Mouse (Mus musculus): Measurements from ENCODE around the gene Gm49369. TPM values are rescaled to one million over a fixed set of nuclear protein-coding genes. Genes with fewer than 3 reads are reported as not detected.
A peak's percentile ranks its signal among the peaks of the same experiment; 100 is the strongest.

Gene Gm49369
- polyA plus RNA-seq, 1 experiment from 2014 or later = not detected

- 60% methylated on average over 6 of the region's 6 CpGs for WGBS
These were observed 3.3 kb downstream of the Gm49369 start for GRCm38 (mm10) chr7:142379186-142379585.

GRCm38 (mm10) chr7:142377233-142377925, 5.1 kb downstream of the Gm49369 start:
- Histone ChIP-seq H3K9ac (ENCODE audit: low read length) (no peak overlapping the region), H3K27me3 (ENCODE audit: control insufficient read depth, insufficient read depth, low read length) (no peaks in the 10 kb centered on the region), H3K27ac (ENCODE audit: low read length) (no peak overlapping the region), H3K36me3 (ENCODE audit: control insufficient read depth, insufficient read depth) (peaks cover 53% of the 10 kb centered on the region), H3K9me3 (replicated peaks; ENCODE audit: control insufficient read depth, low read length) (no peaks in the 10 kb centered on the region), H3K4me1 (ENCODE audit: control insufficient read depth, insufficient read depth, low read length) (peaks cover 4% of the 10 kb centered on the region; the same call in 1 of the 2 replicates), H3K4me3 (ENCODE audit: low read length) (no peak overlapping the region), H3K4me2 (ENCODE audit: low read depth, low read length) (no peak overlapping the region)
- WGBS = 77% methylated on average over 14 of the region's 14 CpGs
- no peak for ATAC-seq (replicated peaks; ENCODE audit: extremely low read depth, insufficient read depth, low FRiP score)

More at GRCm38 (mm10) chr7:142379186-142379585, 3.3 kb downstream of the Gm49369 start:
- no peak for ATAC-seq (replicated peaks; ENCODE audit: extremely low read depth, insufficient read depth, low FRiP score)
- no peak overlapping the region for H3K9ac ChIP-seq (ENCODE audit: low read length)
- peaks cover 4% of the 10 kb centered on the region; the same call in 1 of the 2 replicates for H3K4me1 ChIP-seq (ENCODE audit: control insufficient read depth, insufficient read depth, low read length)
- H3K4me2 ChIP-seq (ENCODE audit: low read depth, low read length) = no peak overlapping the region
- no peak overlapping the region for H3K4me3 ChIP-seq (ENCODE audit: low read length)
- H3K36me3 ChIP-seq (ENCODE audit: control insufficient read depth, insufficient read depth) = peaks cover 71% of the 10 kb centered on the region
- no peak overlapping the region for H3K27ac ChIP-seq (ENCODE audit: low read length)
- H3K9me3 ChIP-seq (replicated peaks; ENCODE audit: control insufficient read depth, low read length) = no peaks in the 10 kb centered on the region
- no peaks in the 10 kb centered on the region for H3K27me3 ChIP-seq (ENCODE audit: control insufficient read depth, insufficient read depth, low read length)

GRCm38 (mm10) chr7:142376096-142376495, 6.4 kb downstream of the Gm49369 start:
- ATAC-seq (replicated peaks; ENCODE audit: extremely low read depth, insufficient read depth, low FRiP score) = no peak
- no peak overlapping the region for H3K4me3 ChIP-seq (ENCODE audit: low read length)
- no peak overlapping the region for H3K4me2 ChIP-seq (ENCODE audit: low read depth, low read length)
- H3K36me3 ChIP-seq (ENCODE audit: control insufficient read depth, insufficient read depth) = peaks cover 40% of the 10 kb centered on the region
- H3K27ac ChIP-seq (ENCODE audit: low read length) = no peak overlapping the region
- no peaks in the 10 kb centered on the region for H3K9me3 ChIP-seq (replicated peaks; ENCODE audit: control insufficient read depth, low read length)
- WGBS = 80% methylated on average over 4 of the region's 4 CpGs
- H3K27me3 ChIP-seq (ENCODE audit: control insufficient read depth, insufficient read depth, low read length) = 0 out of 2 replicates have a peak, but pooled peaks cover 2% of the 10 kb centered on the region
- H3K4me1 ChIP-seq (ENCODE audit: control insufficient read depth, insufficient read depth, low read length) = peaks cover 10% of the 10 kb centered on the region
- H3K9ac ChIP-seq (ENCODE audit: low read length) = no peak overlapping the region

DNA sequence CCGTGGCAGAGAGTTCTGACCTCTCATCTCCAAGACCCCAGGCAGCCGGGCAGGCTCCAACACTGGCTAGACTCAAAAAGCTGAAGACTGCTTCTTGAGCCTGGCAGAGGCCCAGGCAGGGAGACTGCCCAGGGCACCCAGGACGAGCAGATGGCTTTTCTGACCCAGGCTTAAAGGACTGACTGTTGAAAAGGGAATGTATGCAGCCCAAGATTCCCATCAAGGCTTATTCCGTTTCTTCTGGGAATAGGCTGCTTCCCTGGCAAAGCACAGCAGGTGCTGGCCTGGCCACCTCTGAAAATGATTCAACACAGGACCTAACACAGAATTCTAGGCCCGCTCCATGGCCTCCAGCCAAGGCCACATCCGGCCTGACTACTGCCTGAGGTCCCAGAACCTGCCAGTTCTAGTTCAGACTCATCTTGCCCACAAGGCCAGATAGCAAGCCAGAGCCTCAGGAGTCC, 7.2 kb downstream of the Gm49369 start:
- Histone ChIP-seq H3K4me3 (ENCODE audit: low read length) (no peak overlapping the region), H3K4me1 (ENCODE audit: control insufficient read depth, insufficient read depth, low read length) (peaks cover 10% of the 10 kb centered on the region), H3K27me3 (ENCODE audit: control insufficient read depth, insufficient read depth, low read length) (0 out of 2 replicates have a peak, but pooled peaks cover 4% of the 10 kb centered on the region), H3K4me2 (ENCODE audit: low read depth, low read length) (no peak overlapping the region), H3K9ac (ENCODE audit: low read length) (peak overlapping the region; percentile 20; the same call in 1 of the 2 replicates), H3K27ac (ENCODE audit: low read length) (no peak overlapping the region), H3K9me3 (replicated peaks; ENCODE audit: control insufficient read depth, low read length) (no peaks in the 10 kb centered on the region), H3K36me3 (ENCODE audit: control insufficient read depth, insufficient read depth) (peaks cover 32% of the 10 kb centered on the region)
- 58% methylated on average over 6 of the region's 6 CpGs for WGBS
- no peak for ATAC-seq (replicated peaks; ENCODE audit: extremely low read depth, insufficient read depth, low FRiP score)

DNA sequence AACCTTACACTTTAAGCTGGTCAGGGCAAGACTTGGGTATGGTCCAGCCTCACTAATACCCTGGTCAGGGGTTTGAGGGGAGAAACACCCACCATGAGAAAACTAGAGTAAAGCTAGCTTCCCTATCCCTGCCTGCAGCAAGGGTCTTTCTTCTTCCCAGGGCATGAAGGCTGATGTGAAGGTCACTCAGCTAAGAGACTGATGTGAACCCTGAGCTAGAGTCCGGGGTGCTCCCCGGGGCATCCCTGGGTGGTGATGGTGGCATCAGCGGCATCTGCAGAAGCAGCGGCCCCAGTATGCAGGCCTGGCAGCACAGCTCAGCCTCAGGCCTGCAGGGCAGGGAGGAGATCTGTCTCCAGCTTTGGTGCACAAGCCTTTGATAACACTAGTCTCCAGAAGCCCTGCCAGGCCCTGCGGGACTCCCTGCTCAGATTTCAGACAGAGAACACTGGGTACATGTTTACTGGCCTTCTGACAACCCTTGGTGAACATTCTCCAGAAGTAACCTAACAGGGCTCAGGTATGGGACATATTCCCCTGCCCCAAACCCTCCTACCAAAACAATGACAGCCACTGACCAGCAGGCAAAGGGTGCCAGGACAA, 8.0 kb downstream of the Gm49369 start:
- ATAC-seq (replicated peaks; ENCODE audit: extremely low read depth, insufficient read depth, low FRiP score) = no peak
- Histone ChIP-seq H3K9me3 (replicated peaks; ENCODE audit: control insufficient read depth, low read length) (no peaks in the 10 kb centered on the region), H3K4me3 (ENCODE audit: low read length) (no peak overlapping the region), H3K27me3 (ENCODE audit: control insufficient read depth, insufficient read depth, low read length) (0 out of 2 replicates have a peak, but pooled peaks cover 4% of the 10 kb centered on the region), H3K9ac (ENCODE audit: low read length) (peak overlapping the region; percentile 20; the same call in 1 of the 2 replicates), H3K4me2 (ENCODE audit: low read depth, low read length) (no peak overlapping the region), H3K36me3 (ENCODE audit: control insufficient read depth, insufficient read depth) (peaks cover 25% of the 10 kb centered on the region), H3K4me1 (ENCODE audit: control insufficient read depth, insufficient read depth, low read length) (peaks cover 13% of the 10 kb centered on the region), H3K27ac (ENCODE audit: low read length) (peak overlapping the region; percentile 41)
- 73% methylated on average over 5 of the region's 5 CpGs for WGBS

DNA sequence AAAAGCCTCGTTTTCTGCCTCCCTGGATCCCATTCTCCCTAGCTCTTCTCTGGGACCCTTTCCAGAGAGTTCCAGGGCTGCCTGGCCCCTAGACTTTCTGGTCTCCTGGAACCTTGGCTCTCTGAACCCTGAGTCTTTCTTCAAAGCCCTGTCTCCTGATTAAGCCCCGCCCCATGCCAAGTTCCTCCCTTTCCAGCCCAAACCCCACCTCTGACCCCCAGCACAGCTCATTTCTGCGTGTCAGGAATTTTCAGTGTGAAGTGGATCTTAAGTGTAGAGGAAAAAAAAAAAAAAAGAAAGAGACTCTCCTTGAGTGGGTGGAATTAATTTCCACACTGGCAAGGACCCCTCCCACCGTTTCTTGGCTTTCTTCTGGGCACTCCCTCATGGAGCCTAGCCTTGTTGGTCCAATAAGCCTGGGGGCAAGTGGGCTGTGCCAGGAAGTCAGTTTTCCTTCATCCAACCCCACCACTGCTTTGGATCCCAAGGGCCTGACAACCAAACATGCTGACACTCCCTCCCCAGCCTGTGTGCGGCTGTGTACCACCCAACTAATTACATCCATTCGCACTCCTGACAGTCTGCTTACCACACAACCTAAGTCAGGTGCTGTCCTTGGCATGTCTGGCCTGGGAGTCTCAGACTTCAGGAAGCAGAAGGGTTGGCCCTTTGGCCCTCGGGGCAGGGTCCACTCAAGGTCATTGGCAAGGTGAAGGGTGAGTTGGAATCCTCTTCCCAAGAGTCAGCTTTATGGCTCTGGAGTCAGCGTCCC, 8.6 kb downstream of the Gm49369 start, which contains the start of gene Ifitm10:
Gene Ifitm10, minus strand, starts transcription at position 113 of the 772 bp plus-strand sequence.
- Histone ChIP-seq H3K36me3 (ENCODE audit: control insufficient read depth, insufficient read depth) (peaks cover 24% of the 10 kb centered on the region), H3K4me3 (ENCODE audit: low read length) (no peak within 1 kb of the TSS; the same call in 1 of the 2 replicates), H3K9ac (ENCODE audit: low read length) (peak within 1 kb of the TSS; percentile 20; the same call in 1 of the 2 replicates), H3K4me2 (ENCODE audit: low read depth, low read length) (peak within 1 kb of the TSS; percentile 95; the same call in 1 of the 2 replicates), H3K27me3 (ENCODE audit: control insufficient read depth, insufficient read depth, low read length) (0 out of 2 replicates have a peak, but pooled peaks cover 4% of the 10 kb centered on the region), H3K4me1 (ENCODE audit: control insufficient read depth, insufficient read depth, low read length) (peaks cover 13% of the 10 kb centered on the region), H3K9me3 (replicated peaks; ENCODE audit: control insufficient read depth, low read length) (no peaks in the 10 kb centered on the region), H3K27ac (ENCODE audit: low read length) (peak within 1 kb of the TSS; percentile 41)
- WGBS = 76% methylated on average over 8 of the region's 8 CpGs
- no peak for ATAC-seq (replicated peaks; ENCODE audit: extremely low read depth, insufficient read depth, low FRiP score)

GRCm38 (mm10) chr7:142373039-142373438, 9.4 kb downstream of the Gm49369 start:
- 85% methylated on average over 5 of the region's 5 CpGs for WGBS
- ATAC-seq (replicated peaks; ENCODE audit: extremely low read depth, insufficient read depth, low FRiP score) = no peak
- no peak overlapping the region for H3K9ac ChIP-seq (ENCODE audit: low read length)
- H3K4me3 ChIP-seq (ENCODE audit: low read length) = no peak overlapping the region
- H3K4me2 ChIP-seq (ENCODE audit: low read depth, low read length) = no peak overlapping the region
- no peaks in the 10 kb centered on the region for H3K9me3 ChIP-seq (replicated peaks; ENCODE audit: control insufficient read depth, low read length)
- H3K4me1 ChIP-seq (ENCODE audit: control insufficient read depth, insufficient read depth, low read length) = peaks cover 13% of the 10 kb centered on the region
- H3K27ac ChIP-seq (ENCODE audit: low read length) = no peak overlapping the region
- 0 out of 2 replicates have a peak, but pooled peaks cover 4% of the 10 kb centered on the region for H3K27me3 ChIP-seq (ENCODE audit: control insufficient read depth, insufficient read depth, low read length)
- H3K36me3 ChIP-seq (ENCODE audit: control insufficient read depth, insufficient read depth) = peaks cover 18% of the 10 kb centered on the region

- 2% methylated on average over 56 of the region's 64 CpGs for WGBS
- H3K4me1 ChIP-seq (ENCODE audit: control insufficient read depth, insufficient read depth, low read length) = peaks cover 13% of the 10 kb centered on the region
- ATAC-seq (replicated peaks; ENCODE audit: extremely low read depth, insufficient read depth, low FRiP score) = peak; percentile 43; the same call in 1 of the 2 replicates
These were observed 10.5 kb downstream of the Gm49369 start for GRCm38 (mm10) chr7:142371768-142372661.

More at GRCm38 (mm10) chr7:142371768-142372661, 10.5 kb downstream of the Gm49369 start:
- Histone ChIP-seq H3K27ac (ENCODE audit: low read length) (no peak overlapping the region), H3K9ac (ENCODE audit: low read length) (peak overlapping the region; percentile 70), H3K4me3 (ENCODE audit: low read length) (peak overlapping the region; percentile 64), H3K36me3 (ENCODE audit: control insufficient read depth, insufficient read depth) (peaks cover 10% of the 10 kb centered on the region), H3K4me2 (ENCODE audit: low read depth, low read length) (peak overlapping the region; percentile 95), H3K9me3 (replicated peaks; ENCODE audit: control insufficient read depth, low read length) (no peaks in the 10 kb centered on the region), H3K27me3 (ENCODE audit: control insufficient read depth, insufficient read depth, low read length) (0 out of 2 replicates have a peak, but pooled peaks cover 4% of the 10 kb centered on the region)
